ENCODE assay signal across 27 mouse cellular contexts in genomic region chr5:39198856-39199255, GRCm38 (mm10).
A peak's percentile ranks its signal among the peaks of the same experiment; 100 is the strongest.
DNase-seq lines count a peak whose midpoint lies in the region; ATAC-seq lines count a peak whose summit lies in the region.
"Had no signal": no experiment of that assay in that cellular context is flagged by ENCODE, and none has a peak within 500 bp of the region (broad histone marks: within the 10 kb centered on the region; RNA-seq: fewer than 3 reads in every experiment).

No protein-coding gene starts in this region.

- ATAC-seq in kidney, embryonic 14.5 days (ENCODE audit: low FRiP score, low TSS enrichment): no peak
- ATAC-seq: forebrain, embryonic 15.5 days; Patski had no signal

- no peaks in the 10 kb centered on the region for H3K9me3 ChIP-seq in kidney, embryonic 14.5 days (ENCODE audit: control insufficient read depth, low read length)
- H3K9me3 ChIP-seq: embryonic facial prominence, embryonic 10.5 days; embryonic facial prominence, embryonic 13.5 days; forebrain, embryonic 12.5 days; forebrain, embryonic 15.5 days; heart, embryonic 10.5 days; heart, embryonic 13.5 days had no signal

- no peaks in the 10 kb centered on the region for H3K36me3 ChIP-seq in kidney, embryonic 14.5 days (ENCODE audit: control insufficient read depth, insufficient read depth, low read length)
- H3K36me3 ChIP-seq: embryonic facial prominence, embryonic 10.5 days; embryonic facial prominence, embryonic 13.5 days; forebrain, embryonic 12.5 days; forebrain, embryonic 15.5 days; heart, embryonic 10.5 days; heart, embryonic 13.5 days had no signal

- H3K27ac ChIP-seq in kidney, embryonic 14.5 days (ENCODE audit: low read depth, low read length): no peak overlapping the region
- H3K27ac ChIP-seq: embryonic facial prominence, embryonic 10.5 days; embryonic facial prominence, embryonic 13.5 days; forebrain, embryonic 12.5 days; forebrain, embryonic 15.5 days; heart, adult 2 months; heart, embryonic 10.5 days; heart, embryonic 13.5 days; hindbrain, embryonic 14.5 days had no signal

- no peaks in the 10 kb centered on the region for H3K27me3 ChIP-seq in kidney, embryonic 14.5 days (ENCODE audit: control insufficient read depth, insufficient read depth, low read length)
- H3K27me3 ChIP-seq: embryonic facial prominence, embryonic 13.5 days; forebrain, embryonic 12.5 days; forebrain, embryonic 15.5 days; heart, embryonic 13.5 days; Patski had no signal

- DNase-seq in embryo, embryonic 10 days (ENCODE audit: low spot score): peak; percentile 8
- DNase-seq in embryo, embryonic 10.5 days (ENCODE audit: low spot score): no peak
- DNase-seq in kidney, adult 8-10 months: peak; percentile 16 to 17
- DNase-seq in kidney, postnatal 4 days: no peak
- DNase-seq in kidney, postnatal 36 days: peak; percentile 2 to 3
- DNase-seq in testis, postnatal 14 days (ENCODE audit: low spot score): no peak
- DNase-seq: adrenal gland, postnatal 10 days; adrenal gland, postnatal 36 days; cerebellum, adult 18-20 months; cerebellum, adult 9-10 months; cerebellum, postnatal 14 days; embryo, embryonic 11 days; gastrocnemius, postnatal 10 days; gastrocnemius, postnatal 36 days; heart, adult 2 months; heart, postnatal 14 days; heart, postnatal 4 days had no signal

- H3K4me2 ChIP-seq in kidney, embryonic 14.5 days (replicated peaks; ENCODE audit: low read depth, low read length): no peak overlapping the region
- H3K4me2 ChIP-seq: embryonic facial prominence, embryonic 13.5 days; forebrain, embryonic 12.5 days; forebrain, embryonic 15.5 days; heart, embryonic 13.5 days; hindbrain, embryonic 14.5 days had no signal

- H3K9ac ChIP-seq in kidney, embryonic 14.5 days (ENCODE audit: low read depth, low read length): no peak overlapping the region
- H3K9ac ChIP-seq: embryonic facial prominence, embryonic 13.5 days; forebrain, embryonic 12.5 days; forebrain, embryonic 15.5 days; heart, embryonic 13.5 days; hindbrain, embryonic 14.5 days had no signal

- no peaks in the 10 kb centered on the region for H3K4me1 ChIP-seq in kidney, embryonic 14.5 days (ENCODE audit: control insufficient read depth, insufficient read depth, low read length)
- H3K4me1 ChIP-seq: embryonic facial prominence, embryonic 10.5 days; embryonic facial prominence, embryonic 13.5 days; forebrain, embryonic 12.5 days; forebrain, embryonic 15.5 days; heart, embryonic 10.5 days; heart, embryonic 13.5 days had no signal

- H3K4me3 ChIP-seq in kidney, embryonic 14.5 days (ENCODE audit: low read length): no peak overlapping the region
- H3K4me3 ChIP-seq: embryonic facial prominence, embryonic 10.5 days; embryonic facial prominence, embryonic 13.5 days; erythroblast, embryonic 14.5 days; forebrain, embryonic 12.5 days; forebrain, embryonic 15.5 days; heart, adult 2 months; heart, embryonic 10.5 days; heart, embryonic 13.5 days had no signal

Comparison
In these comparisons a context has a peak if more than half of its experiments do, and no peak if none do; other contexts are left out.
1. DNase-seq: peak in embryo, embryonic 10 days (single experiment), kidney, adult 8-10 months (2 of 2) and kidney, postnatal 36 days (2 of 2); none in embryo, embryonic 10.5 days (single experiment), kidney, postnatal 4 days (0 of 2) and testis, postnatal 14 days (single experiment).